Mouse (Mus musculus) olfactory bulb, adult 2 months (tissue): ENCODE measurements around the gene Fam241b. TPM values are rescaled to one million over a fixed set of nuclear protein-coding genes. Genes with fewer than 3 reads are reported as not detected.

ENCODE experiments used
- H3K27ac ChIP-seq: fragments of 200-500 bp; 2 replicates; pipeline ENCODE4 v1.5.1; 2012; ENCODE audit warnings: low read depth, low read length; ENCODE audit not compliant: insufficient read depth
- H3K4me1 ChIP-seq: fragments of 200-500 bp; 2 replicates; pipeline ENCODE4 v1.6.1; 2012; ENCODE audit warnings: low read length; ENCODE audit not compliant: control insufficient read depth, insufficient read depth
- H3K4me3 ChIP-seq: fragments of 200-500 bp; 2 replicates; pipeline ENCODE4 v1.5.1; 2012; ENCODE audit warnings: mild to moderate bottlenecking, low read depth, low read length, moderate library complexity; ENCODE audit not compliant: insufficient read depth
- CTCF ChIP-seq: fragments of 200-500 bp; IDR thresholded peaks from 2 replicates; pipeline ENCODE4 v1.5.1; 2012; ENCODE audit warnings: low read depth, mild to moderate bottlenecking, low read length, moderate library complexity; ENCODE audit not compliant: insufficient read depth
- POLR2A ChIP-seq: fragments of 200-500 bp; IDR thresholded peaks from 2 replicates; pipeline ENCODE4 v1.6.1; 2012; ENCODE audit warnings: mild to moderate bottlenecking, low read depth, low read length, moderate library complexity; ENCODE audit not compliant: insufficient read depth
- WGBS: fragments of 180-500 bp; shearing (Covaris S2); methylation state at CpG from one replicate; pipeline ENCODE4 v1.1.7; 2018; 5-methylcytosine and 5-hydroxymethylcytosine counted together
- polyA plus RNA-seq: library from polyadenylated mRNA; stranded (reverse); fragments of >200 nt; gene quantifications from 2 replicates; pipeline ENCODE4 v1.2.4, GENCODE M21; 2012; ENCODE audit warnings: low replicate concordance; ENCODE audit not compliant: missing spikeins, insufficient read depth, insufficient read length

The Fam241b gene
- polyA plus RNA-seq, 1 experiment, result not detected

DNA sequence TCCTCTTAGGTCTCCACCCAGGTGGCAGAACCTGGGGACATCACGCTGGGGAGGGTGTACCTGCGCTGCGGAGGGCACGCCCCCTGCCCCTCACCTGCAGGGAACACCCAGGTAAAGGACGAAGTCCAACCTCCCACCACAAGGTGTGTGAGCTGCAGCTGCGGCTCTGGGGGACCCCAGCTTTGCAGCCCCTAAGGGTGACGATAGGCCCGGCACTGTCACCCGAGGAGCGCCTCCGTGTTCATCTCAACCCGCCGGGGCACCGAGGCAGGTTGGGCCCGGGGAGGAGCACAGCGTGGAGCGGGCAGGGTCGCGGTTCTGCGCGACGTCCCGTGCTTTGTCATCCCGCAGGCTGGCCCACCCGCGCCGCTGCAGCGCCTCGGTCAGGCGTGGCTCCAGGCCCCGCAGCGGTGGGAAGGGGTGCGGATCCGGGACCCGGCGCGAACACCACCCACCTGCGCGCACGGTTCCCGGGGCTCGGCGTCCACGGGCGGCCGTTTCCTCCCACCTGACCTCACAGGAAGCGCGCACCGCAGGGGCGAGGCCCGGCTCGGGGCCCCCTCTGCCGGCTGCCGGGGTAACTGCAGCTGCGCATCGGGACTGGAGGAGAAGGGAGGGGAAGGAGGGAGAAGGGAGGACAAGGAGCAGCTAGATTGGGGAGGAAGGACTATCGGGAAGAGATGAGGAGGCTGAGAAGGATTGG is 33.1 kb downstream of the Fam241b start:
- Histone ChIP-seq H3K27ac (no peak overlapping the region), H3K4me1 (peaks cover 11% of the 10 kb centered on the region), H3K4me3 (peak overlapping the region; percentile 82)
- TF ChIP-seq CTCF (peak; percentile 98), POLR2A (peak; percentile 36; the same call in 1 of the 2 replicates)
- under 1% methylated on average over 57 of the region's 57 CpGs for WGBS

DNA sequence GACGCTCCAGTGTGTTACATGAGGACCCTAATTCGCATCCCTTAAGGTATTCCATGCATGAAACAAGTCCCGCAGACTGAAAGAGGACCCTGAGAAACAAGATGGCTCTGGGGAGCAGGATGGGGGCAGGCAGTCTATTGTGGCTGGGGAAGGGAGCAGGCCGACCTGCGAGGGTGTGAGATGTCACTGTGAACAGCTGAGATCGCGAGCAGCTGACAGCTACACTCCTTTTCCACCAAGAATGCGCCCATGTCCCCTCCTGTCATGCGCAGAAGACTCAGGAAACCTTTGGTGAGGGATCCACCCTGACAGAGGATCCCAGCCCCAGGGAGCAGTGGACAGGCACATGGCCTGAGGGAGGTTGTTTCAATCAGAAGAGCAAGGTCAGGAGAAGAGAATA is 36.7 kb downstream of the Fam241b start:
- no peak overlapping the region for H3K27ac ChIP-seq
- TF ChIP-seq POLR2A, result no peak
- WGBS, result 83% methylated on average over 9 of the region's 9 CpGs
- no peak overlapping the region for H3K4me3 ChIP-seq
- peaks cover 14% of the 10 kb centered on the region for H3K4me1 ChIP-seq

DNA sequence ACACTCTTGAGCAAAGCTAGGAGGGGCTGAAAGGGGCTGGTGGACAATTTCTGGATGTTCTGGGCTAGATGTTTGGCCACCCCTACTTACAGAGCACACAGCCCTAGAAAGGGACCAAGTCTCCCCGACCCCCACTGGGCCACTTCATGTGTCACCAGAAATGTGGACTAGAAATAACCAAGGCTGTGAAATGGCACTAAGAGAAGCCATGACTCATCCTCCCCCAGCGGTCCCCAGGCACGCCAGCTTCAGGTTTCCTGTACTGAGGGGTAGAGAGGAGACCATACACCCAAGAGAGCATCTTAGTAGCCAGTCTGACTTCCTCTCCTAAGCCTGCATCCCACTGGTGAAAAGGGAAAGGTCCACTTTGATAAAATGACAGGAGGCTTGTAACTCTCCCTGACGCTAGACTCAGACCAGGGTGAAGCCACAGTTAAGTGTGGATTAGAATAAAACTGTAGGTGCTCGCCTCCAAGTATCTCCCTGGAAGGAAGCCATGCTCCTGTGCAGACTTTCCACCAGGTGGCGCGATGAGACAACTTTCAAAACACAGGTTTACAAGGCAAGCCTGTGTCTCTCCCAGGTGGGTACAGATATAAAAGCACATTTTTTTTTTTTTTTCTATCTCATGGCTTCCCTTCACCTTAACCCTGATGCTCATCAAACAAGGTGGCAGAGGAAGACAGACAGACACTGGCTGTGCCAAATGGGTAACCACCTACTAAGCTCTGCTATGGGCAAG is 38.7 kb downstream of the Fam241b start:
- no peak overlapping the region for H3K27ac ChIP-seq
- 16% methylated on average over 7 of the region's 7 CpGs for WGBS
- no peak for TF ChIP-seq CTCF
- no peak for TF ChIP-seq POLR2A
- H3K4me3 ChIP-seq, result no peak overlapping the region
- H3K4me1 ChIP-seq, result peaks cover 11% of the 10 kb centered on the region

DNA sequence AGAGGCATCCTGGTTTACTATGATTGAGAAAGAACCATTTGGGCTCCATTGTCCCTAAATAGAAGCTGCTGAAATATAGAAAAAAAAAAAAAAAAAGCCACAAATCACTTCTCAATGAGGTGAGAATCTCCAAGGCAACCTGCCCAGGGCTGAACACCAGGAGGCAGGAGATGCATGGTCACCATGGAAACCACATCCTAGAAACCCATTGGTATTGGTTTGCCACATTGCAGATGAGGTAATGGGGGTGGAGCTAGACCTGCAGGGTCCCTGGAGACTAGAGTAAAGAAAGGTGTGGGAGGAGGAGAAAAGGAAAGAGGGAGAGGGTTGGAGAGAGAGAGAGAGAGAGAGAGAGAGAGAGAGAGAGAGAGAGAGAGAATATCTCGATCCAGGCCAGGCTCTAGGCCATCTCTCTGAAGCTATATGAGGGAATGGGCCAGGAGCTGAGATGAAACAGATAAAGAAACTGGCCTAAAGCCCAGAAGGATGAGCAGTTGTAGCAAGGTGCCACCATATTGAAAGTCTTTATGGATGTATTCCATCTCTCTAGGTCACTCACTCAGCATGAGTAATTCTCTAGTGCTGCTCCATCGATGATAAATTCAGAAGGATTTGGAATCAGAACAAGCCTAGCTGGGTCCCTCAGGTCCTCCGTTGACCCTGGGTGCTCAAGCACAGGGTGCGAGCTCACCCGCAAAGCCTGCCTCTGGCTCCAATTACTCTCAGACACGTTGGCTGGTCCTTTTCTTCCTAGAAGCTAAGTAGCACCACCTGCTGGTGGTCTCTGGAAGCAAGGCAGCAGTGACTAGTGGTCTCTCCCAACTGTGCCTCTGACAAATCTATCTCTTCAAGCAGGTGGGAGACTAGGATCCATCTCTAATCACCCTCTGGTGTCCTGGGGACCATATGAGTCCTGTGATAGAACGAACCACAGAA is 41.9 kb downstream of the Fam241b start:
- Histone ChIP-seq H3K4me1 (peaks cover 11% of the 10 kb centered on the region), H3K27ac (no peak overlapping the region), H3K4me3 (no peak overlapping the region)
- WGBS, result 20% methylated on average over 7 of the region's 7 CpGs
- TF ChIP-seq CTCF (no peak), POLR2A (no peak)

DNA sequence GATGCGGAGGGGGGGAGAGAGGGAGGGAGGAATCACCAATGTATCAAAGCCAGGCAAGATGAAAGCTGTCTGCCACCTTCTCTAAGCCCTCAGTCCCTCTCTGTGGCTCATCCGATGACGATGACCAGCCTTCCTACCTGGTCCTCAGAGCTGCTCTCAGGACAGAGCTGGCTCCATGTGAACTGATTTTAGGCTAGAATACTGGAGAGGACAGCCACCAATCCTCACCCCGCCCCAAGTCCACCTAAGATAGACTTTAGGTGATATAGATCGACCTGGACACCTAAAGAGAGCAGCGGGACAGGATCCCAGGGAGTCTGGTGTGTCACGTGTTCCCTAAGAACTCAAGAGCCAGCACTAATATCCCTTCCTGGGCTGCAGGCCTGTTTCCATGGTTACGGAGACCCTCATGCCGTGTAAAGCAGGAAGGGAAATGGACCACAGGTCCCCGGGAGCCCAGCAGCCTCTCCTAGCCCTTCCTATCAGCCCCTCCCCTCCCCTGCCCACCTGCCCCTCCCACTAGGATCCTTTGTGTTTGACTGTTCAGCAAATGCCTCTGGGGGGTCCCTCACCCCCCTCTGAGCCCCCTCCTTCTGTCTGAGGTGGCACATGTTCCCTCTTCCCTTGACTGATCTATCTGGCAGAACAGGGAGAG is 43.8 kb downstream of the Fam241b start:
- peaks cover 10% of the 10 kb centered on the region for H3K4me1 ChIP-seq
- H3K27ac ChIP-seq, result no peak overlapping the region
- WGBS, result 72% methylated on average over 10 of the region's 10 CpGs
- no peak for TF ChIP-seq CTCF
- no peak for TF ChIP-seq POLR2A
- no peak overlapping the region for H3K4me3 ChIP-seq

- 0 out of 2 replicates have a peak, but pooled peaks cover 5% of the 10 kb centered on the region for H3K4me1 ChIP-seq
- TF ChIP-seq POLR2A, result no peak
- TF ChIP-seq CTCF, result no peak
- WGBS, result 82% methylated on average over 6 of the region's 6 CpGs
These were observed 49.3 kb downstream of the Fam241b start for GRCm38 (mm10) chr10:62094401-62094800.

DNA sequence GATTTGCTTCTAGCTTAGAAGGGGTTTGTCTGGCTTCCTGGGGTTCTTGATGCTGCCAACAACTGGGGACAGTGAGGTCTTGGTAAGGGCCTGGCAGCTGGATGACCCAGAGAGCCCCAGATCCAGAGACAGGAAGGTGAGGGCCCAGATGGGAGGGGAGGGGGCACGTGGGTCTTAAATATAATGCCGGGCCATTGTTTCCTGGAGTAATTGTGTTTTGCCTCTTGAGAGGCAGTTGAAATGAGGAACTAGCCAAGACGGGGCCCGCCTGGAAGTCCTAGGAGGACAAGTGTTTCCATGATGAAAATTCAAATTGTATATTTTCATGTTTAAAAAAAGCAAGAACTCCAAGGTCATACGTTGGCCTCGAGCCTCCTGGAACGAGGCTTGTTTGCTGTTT is 49.8 kb downstream of the Fam241b start:
- TF ChIP-seq POLR2A (no peak), CTCF (no peak)
- no peak overlapping the region for H3K27ac ChIP-seq
- 78% methylated on average over 7 of the region's 7 CpGs for WGBS
- no peak overlapping the region for H3K4me3 ChIP-seq
- peaks cover 5% of the 10 kb centered on the region; the same call in 1 of the 2 replicates for H3K4me1 ChIP-seq

More at GRCm38 (mm10) chr10:62094401-62094800, 49.3 kb downstream of the Fam241b start:
- Histone ChIP-seq H3K4me3 (no peak overlapping the region), H3K27ac (no peak overlapping the region)

GRCm38 (mm10) chr10:62089486-62089885 is 54.2 kb downstream of the Fam241b start:
- no peak for TF ChIP-seq CTCF
- no peak for TF ChIP-seq POLR2A
- peaks cover 10% of the 10 kb centered on the region; the same call in 1 of the 2 replicates for H3K4me1 ChIP-seq

More at GRCm38 (mm10) chr10:62089486-62089885, 54.2 kb downstream of the Fam241b start:
- no peak overlapping the region for H3K4me3 ChIP-seq
- H3K27ac ChIP-seq, result no peak overlapping the region
